Mouse (Mus musculus) spleen, postnatal 36 days (tissue): ENCODE data around the gene Bbx.

Experiments
- DNase-seq, 2 experiments: peaks; one replicate each; pipeline ENCODE4 v3.0.0; 2022; ENCODE audit warnings: low spot score in 2 of 2, mixed read lengths in 1 of 2

Bbx gene

GRCm38 (mm10) chr16:50315349-50315969, 116.7 kb downstream of the Bbx start:
- no peak for DNase-seq

DNA sequence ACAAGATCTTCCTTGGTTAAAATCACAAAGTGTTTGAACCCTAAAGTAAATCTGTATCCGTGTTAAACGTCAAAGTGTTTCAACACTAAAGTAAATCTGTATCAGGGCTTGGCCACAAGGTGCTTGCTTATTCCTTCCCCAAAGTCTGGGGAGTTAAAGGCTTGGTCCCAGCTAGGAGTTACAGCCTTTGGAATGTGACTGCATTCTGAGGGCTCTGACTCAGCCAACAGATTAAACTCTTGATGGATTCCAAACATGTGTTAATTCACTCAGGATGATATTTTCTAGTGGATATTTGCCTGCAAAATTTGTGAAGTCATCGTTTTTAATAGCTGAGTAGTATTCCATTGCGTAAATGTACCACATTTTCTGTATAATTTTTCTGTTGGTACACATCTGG, 120.6 kb downstream of the Bbx start:
- no peak for DNase-seq

DNA sequence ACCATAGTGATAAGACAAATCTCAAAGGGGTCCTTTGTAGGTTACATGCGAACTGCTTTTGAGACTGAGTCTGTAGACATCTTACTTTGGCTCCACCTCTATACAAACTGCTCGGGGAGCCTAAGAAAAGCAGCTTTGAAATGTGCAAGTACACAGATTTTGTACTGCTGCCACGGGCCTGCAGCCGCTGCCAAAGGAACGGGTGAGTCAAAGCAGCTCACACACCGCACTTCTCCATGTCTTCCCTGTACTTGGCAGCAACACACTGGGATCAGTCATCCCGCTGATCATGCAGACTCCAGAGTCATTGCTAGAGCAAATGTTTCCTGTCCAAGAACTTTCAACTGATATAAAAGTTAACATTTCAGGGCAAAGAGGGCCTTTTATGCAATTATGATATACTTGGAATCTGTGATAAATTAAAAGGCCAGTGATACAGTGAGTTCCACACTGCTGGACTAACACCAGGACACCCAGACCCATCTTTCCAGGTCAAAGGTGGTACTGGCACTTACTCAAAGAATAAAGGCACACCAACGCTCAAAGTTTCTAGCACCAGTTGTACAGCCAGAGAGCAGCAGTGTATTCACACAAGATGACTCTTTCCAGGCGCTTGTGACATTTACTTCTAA, 122.7 kb downstream of the Bbx start:
- no peak for DNase-seq

GRCm38 (mm10) chr16:50308256-50308655, 123.9 kb downstream of the Bbx start:
- no peak for DNase-seq

- no peak for DNase-seq
Observed at GRCm38 (mm10) chr16:50307231-50307630, 125.0 kb downstream of the Bbx start.

GRCm38 (mm10) chr16:50306727-50307126, 125.5 kb downstream of the Bbx start:
- no peak for DNase-seq

- DNase-seq: no peak
Observed at GRCm38 (mm10) chr16:50305156-50305555, 127.0 kb downstream of the Bbx start.

DNA sequence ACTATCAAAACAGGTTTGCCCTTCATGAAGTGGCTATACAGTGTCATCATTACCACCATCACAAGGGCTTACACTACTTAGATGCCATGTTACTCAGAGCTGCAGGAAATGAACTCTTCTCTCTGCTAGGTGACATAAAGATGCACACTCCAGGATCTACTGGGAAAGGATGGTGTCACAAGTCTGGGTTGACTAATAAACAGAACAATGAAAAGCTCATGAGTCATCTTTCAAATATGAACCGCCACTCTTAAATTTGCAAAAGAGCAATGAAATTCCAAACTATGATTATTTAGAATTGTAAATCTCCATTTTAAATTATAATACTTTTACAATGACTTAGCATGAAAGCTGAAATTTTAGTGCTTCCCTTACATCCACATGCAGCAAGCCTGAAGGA, 129.6 kb downstream of the Bbx start:
- no peak for DNase-seq

GRCm38 (mm10) chr16:50298743-50299443, 133.3 kb downstream of the Bbx start:
- DNase-seq: no peak

GRCm38 (mm10) chr16:50293502-50294228, 138.5 kb downstream of the Bbx start:
- DNase-seq: no peak

GRCm38 (mm10) chr16:50292834-50293233, 139.4 kb downstream of the Bbx start:
- DNase-seq: no peak

DNA sequence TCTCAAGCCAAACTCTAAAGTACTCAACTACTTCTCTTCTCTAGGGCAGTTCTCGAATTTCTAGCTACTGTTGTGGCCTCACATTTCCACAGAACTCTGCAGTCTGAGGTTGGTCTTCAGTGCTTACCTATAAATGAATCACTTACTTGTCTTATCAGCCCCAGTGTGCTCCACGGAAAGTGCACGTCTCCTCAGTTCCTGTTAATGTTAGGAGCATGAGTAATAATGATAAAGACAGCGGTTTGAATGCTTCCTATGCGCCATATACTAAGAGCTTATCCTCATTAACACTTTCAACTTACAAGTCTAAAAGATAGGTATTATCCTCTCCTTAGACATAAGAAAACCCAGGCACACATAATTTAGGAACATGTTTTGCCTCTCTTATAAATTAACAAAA, 142.4 kb downstream of the Bbx start:
- DNase-seq: no peak

- DNase-seq: no peak
Observed at GRCm38 (mm10) chr16:50272813-50273212, 159.4 kb downstream of the Bbx start.

DNA sequence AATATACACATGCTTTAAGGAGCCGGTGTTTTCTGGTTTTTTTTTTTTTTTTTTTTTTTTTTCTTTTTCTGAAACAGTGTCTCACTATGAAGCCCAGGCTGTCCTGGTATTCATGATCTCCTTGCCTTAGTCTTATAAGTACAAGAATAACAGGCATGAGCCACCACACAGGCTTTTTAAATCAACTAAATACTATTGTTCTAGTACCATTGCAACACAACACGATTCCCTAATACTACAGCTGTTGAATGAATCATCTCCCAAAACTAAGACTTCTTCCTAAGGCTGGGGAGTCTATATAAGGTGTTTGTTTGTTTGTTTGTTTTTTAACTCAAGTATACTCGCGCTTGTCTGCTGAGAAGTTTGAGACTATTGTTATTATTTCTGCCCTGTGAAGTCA, 169.5 kb downstream of the Bbx start:
- no peak for DNase-seq

DNA sequence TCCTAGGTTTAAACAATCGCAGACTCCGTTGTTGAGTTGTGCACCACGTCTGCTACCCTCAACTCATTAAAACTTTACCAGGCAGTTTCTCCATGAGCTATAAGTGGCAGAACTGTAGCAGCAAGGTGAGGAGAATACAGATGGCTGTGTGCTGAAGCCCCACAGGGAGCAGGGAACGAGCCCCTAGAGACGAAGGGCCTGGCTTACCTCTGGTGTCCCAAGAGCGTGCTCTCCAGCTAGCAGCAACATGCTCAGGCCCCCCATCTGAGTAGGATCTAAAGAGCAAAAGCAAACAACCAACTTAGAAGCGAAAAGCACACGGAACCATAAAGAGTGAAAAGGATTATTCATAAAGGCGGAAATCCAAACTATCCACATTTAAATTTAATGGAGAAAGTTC, 170.0 kb downstream of the Bbx start:
- DNase-seq: no peak

DNA sequence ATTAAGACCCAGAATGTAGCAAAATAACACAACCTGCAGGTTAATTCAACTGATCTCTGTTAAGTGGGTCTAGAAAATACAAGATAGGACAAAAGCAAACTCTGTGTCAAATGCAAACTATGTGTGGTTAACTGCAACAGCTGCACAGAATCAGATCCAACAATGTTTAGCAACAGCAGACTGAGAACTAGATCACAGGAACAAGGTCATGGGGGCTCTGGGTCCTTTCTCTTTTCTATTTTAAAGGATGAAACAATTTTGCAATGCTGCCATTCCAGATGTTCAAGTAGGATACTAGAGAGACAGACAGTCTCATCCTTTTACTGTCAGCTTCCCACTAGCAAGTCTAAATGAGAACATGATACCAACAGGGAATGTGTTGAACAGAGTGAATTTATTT, 170.4 kb downstream of the Bbx start:
- DNase-seq: no peak

GRCm38 (mm10) chr16:50254522-50255159, 177.5 kb downstream of the Bbx start:
- no peak for DNase-seq

DNA sequence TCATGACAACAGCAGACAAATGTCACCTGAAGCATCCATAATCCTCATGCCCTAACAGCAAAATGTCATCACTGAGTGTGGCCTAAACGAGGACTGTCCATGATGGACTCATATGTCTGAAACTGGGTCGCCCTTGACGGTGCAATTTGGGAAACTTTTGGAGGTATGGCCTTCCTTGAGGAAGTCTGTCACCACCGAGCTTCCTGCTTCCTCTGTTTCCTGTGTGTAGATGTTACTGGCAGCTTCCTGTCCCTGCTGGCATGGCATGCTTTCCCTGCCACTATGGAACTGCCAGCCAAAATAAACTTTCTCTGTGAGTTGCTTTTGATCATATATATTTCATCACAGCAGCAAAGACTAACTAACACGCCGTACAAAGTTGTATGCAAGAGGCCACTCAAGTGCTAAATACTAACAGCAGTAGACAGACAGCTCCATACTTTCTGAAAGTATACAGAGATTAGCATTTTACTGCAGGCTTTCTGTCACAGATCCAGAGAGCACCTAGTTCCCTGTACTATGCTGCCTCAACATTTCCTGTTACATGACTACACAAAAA, 180.7 kb downstream of the Bbx start:
- DNase-seq: no peak

DNA sequence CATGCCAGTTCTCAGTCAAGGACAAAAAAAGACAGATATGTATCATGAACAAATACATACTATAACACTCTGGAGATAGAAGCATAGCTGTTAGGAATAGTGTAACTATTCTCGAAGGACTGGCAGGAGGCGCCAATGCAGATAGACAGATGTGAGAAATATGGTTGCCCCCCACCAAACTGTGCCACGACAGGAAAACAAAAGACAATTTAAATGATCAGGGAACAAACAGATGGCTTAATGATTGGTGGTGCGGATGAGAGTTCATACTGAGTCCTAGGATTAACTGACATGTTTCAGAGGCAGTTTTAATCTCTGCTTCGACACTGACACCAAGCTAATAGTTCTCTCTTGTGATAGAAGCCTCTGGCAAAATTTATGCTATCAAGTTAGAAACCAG, 181.7 kb downstream of the Bbx start:
- no peak for DNase-seq

DNA sequence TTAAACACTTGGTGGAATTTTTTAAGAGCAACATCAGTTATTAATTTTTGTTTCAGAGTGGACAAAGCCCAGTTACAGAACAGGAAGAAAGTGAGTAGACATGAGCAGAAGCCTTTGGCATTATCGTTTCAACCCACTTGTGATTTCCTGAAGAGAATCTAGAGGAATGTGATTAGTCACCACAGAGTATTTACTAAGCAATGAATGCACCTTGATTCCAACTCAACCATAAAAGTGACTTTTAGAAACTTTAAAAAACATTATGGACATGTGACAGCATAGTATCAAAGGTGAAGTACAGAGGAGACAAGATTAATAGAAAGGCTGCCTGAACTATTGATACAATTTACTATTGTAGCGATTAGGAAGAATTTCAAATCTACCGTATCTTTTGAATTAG, 183.2 kb downstream of the Bbx start:
- no peak for DNase-seq

GRCm38 (mm10) chr16:50242444-50242843, 189.7 kb downstream of the Bbx start:
- DNase-seq: no peak

DNA sequence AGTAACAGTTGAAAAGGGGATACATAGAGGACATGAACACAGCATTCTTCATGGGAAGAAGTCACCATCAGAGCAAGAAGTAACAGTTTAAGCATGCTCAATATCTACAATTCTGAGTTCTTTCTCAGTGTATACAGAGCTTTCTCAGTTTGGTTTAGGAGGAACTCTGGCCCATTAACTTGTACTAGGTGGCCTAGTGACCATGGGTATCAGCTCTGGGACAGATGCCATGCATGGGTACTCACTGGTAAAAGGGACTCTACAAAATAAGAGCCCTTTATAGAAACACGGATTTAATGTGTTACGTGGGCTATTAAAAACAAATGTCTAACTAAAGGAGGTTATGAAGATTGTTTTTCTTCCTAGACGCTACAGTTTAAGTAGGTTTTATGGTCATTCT, 190.6 kb downstream of the Bbx start:
- no peak for DNase-seq
